Mouse (Mus musculus) midbrain, embryonic 14.5 days (tissue): ENCODE measurements around the gene Rnf151. TPM values are rescaled to one million over a fixed set of nuclear protein-coding genes. Genes with fewer than 3 reads are reported as not detected.

Experiments
- ATAC-seq: fragments of 200-750 bp; cut with Nextera tagmentation; 2 replicates; pipeline ENCODE4 v1.8.0; 2017; ENCODE audit warnings: moderate number of reproducible peaks, moderate library complexity; ENCODE audit not compliant: low FRiP score, low TSS enrichment
- DNase-seq: peaks from one replicate; pipeline ENCODE4 v3.0.0-alpha.2; 2015
- H3K27ac ChIP-seq: fragments of 300-500 bp; sonication (generic); replicated peaks from 2 replicates; pipeline ENCODE4 v1.5.1; 2014; ENCODE audit warnings: mild to moderate bottlenecking, low read depth, low read length, moderate library complexity
- H3K27me3 ChIP-seq: fragments of 300-500 bp; sonication (generic); 2 replicates; pipeline ENCODE4 v1.6.1; 2014; ENCODE audit warnings: low read length, control low read depth, mixed read lengths; ENCODE audit not compliant: control insufficient read depth, insufficient read depth
- H3K36me3 ChIP-seq: fragments of 300-500 bp; sonication (generic); 2 replicates; pipeline ENCODE4 v1.6.1; 2014; ENCODE audit warnings: low read length, control low read depth; ENCODE audit not compliant: control insufficient read depth, insufficient read depth
- H3K4me1 ChIP-seq: fragments of 300-500 bp; sonication (generic); 2 replicates; pipeline ENCODE4 v1.6.1; 2014; ENCODE audit warnings: mild to moderate bottlenecking, antibody characterized with exemption, low read length, control low read depth; ENCODE audit not compliant: control insufficient read depth, insufficient read depth
- H3K4me2 ChIP-seq: fragments of 300-500 bp; sonication (generic); 2 replicates; pipeline ENCODE4 v1.6.1; 2014; ENCODE audit warnings: mild to moderate bottlenecking, low read length, moderate library complexity
- H3K4me3 ChIP-seq: fragments of 300-500 bp; sonication (generic); replicated peaks from 2 replicates; pipeline ENCODE4 v1.5.1; 2014; ENCODE audit warnings: low read depth, low read length
- H3K9ac ChIP-seq: fragments of 300-500 bp; sonication (generic); replicated peaks from 2 replicates; pipeline ENCODE4 v1.6.1; 2014; ENCODE audit warnings: mild to moderate bottlenecking, low read length, moderate library complexity
- H3K9me3 ChIP-seq: fragments of 300-500 bp; sonication (generic); 2 replicates; pipeline ENCODE4 v1.6.1; 2016; ENCODE audit warnings: low read length, control low read depth, mixed read lengths; ENCODE audit not compliant: control insufficient read depth
- WGBS: fragments of 180-500 bp; shearing (Covaris S2); extraction: QIAGEN DNeasy Blood & Tissue Kit; methylation state at CpG from one replicate; pipeline ENCODE4 v1.1.7; 2014; 5-methylcytosine and 5-hydroxymethylcytosine counted together
- polyA plus RNA-seq: library from polyadenylated mRNA; unstranded; fragments of >200 nt; fragmentation: Nextera tagmentation; extraction: Ambion mirVana; gene quantifications from 2 replicates; pipeline ENCODE4 v1.2.1, GENCODE M21; 2014

Rnf151 gene
- polyA plus RNA-seq, 1 experiment from 2014 or later, result 0.32 TPM

- H3K4me1 ChIP-seq, result no peaks in the 10 kb centered on the region
- no peaks in the 10 kb centered on the region for H3K9me3 ChIP-seq
- no peak overlapping the region; the same call in 1 of the 2 replicates for H3K9ac ChIP-seq
- no peak overlapping the region for H3K27ac ChIP-seq
- H3K4me2 ChIP-seq, result no peak overlapping the region
- peaks cover 11% of the 10 kb centered on the region for H3K27me3 ChIP-seq
- peak; percentile 68; the same call in 1 of the 2 replicates for ATAC-seq
- DNase-seq, result peak; percentile 96
- 19% methylated on average over 7 of the region's 7 CpGs for WGBS
- no peak overlapping the region for H3K4me3 ChIP-seq
- no peaks in the 10 kb centered on the region for H3K36me3 ChIP-seq
Measured at GRCm38 (mm10) chr17:24745526-24746497, 27.9 kb upstream of the Rnf151 start.

GRCm38 (mm10) chr17:24744381-24744780 lies 26.5 kb upstream of the Rnf151 start:
- Histone ChIP-seq H3K27ac (no peak overlapping the region), H3K9ac (no peak overlapping the region), H3K27me3 (no peaks in the 10 kb centered on the region), H3K36me3 (no peaks in the 10 kb centered on the region), H3K4me3 (no peak overlapping the region), H3K4me2 (no peak overlapping the region), H3K4me1 (no peaks in the 10 kb centered on the region), H3K9me3 (no peaks in the 10 kb centered on the region)
- 71% methylated on average over 3 of the region's 3 CpGs for WGBS
- DNase-seq (no peak), ATAC-seq (no peak)

DNA sequence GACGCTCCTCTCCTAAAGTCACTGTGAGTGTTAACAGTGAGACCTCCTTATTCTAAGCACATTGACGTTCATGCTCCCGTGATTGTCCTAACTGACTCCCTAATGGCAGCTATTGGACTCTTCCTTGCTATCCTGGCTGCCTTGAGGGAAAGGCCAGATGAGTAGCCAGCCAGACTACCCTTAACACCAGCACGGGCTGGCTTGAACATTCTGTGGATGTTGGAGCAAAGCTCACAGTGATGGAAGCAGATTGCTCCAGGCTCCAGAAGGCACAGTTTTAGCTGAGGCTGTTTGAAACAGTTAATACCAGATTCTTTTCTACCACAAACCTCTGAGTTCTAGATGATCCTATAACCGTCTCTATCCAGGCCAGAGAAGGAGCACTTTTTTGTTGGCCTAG lies 26.0 kb upstream of the Rnf151 start:
- WGBS, result 77% methylated on average over 5 of the region's 5 CpGs
- H3K4me3 ChIP-seq, result no peak overlapping the region
- DNase-seq, result no peak

GRCm38 (mm10) chr17:24742307-24742706 lies 24.4 kb upstream of the Rnf151 start:
- Histone ChIP-seq H3K27me3 (no peaks in the 10 kb centered on the region), H3K4me2 (no peak overlapping the region), H3K4me1 (0 out of 2 replicates have a peak, but pooled peaks cover under 1% of the 10 kb centered on the region), H3K4me3 (no peak overlapping the region), H3K36me3 (no peaks in the 10 kb centered on the region), H3K9ac (no peak overlapping the region), H3K27ac (no peak overlapping the region), H3K9me3 (no peaks in the 10 kb centered on the region)
- WGBS, result 82% methylated on average over 8 of the region's 8 CpGs
- DNase-seq (no peak), ATAC-seq (no peak)

More for the DNA sequence above, 26.0 kb upstream of the Rnf151 start:
- no peaks in the 10 kb centered on the region for H3K36me3 ChIP-seq
- no peaks in the 10 kb centered on the region for H3K9me3 ChIP-seq
- H3K4me1 ChIP-seq, result no peaks in the 10 kb centered on the region
- no peaks in the 10 kb centered on the region for H3K27me3 ChIP-seq
- H3K4me2 ChIP-seq, result no peak overlapping the region
- no peak overlapping the region for H3K9ac ChIP-seq
- no peak overlapping the region for H3K27ac ChIP-seq
- ATAC-seq, result no peak

GRCm38 (mm10) chr17:24739926-24740325 lies 22.1 kb upstream of the Rnf151 start:
- H3K4me3 ChIP-seq, result no peak overlapping the region
- no peaks in the 10 kb centered on the region for H3K9me3 ChIP-seq
- ATAC-seq (no peak), DNase-seq (no peak)
- H3K9ac ChIP-seq, result no peak overlapping the region
- no peaks in the 10 kb centered on the region for H3K36me3 ChIP-seq
- H3K27me3 ChIP-seq, result no peaks in the 10 kb centered on the region
- H3K27ac ChIP-seq, result no peak overlapping the region
- 85% methylated on average over 8 of the region's 8 CpGs for WGBS
- no peak overlapping the region for H3K4me2 ChIP-seq
- H3K4me1 ChIP-seq, result 0 out of 2 replicates have a peak, but pooled peaks cover 6% of the 10 kb centered on the region

- Histone ChIP-seq H3K4me2 (no peak overlapping the region), H3K9ac (no peak overlapping the region)
Measured at GRCm38 (mm10) chr17:24738238-24738637, 20.4 kb upstream of the Rnf151 start.

GRCm38 (mm10) chr17:24737135-24737810 lies 19.4 kb upstream of the Rnf151 start:
- no peaks in the 10 kb centered on the region for H3K9me3 ChIP-seq
- DNase-seq (no peak), ATAC-seq (no peak)
- no peaks in the 10 kb centered on the region for H3K27me3 ChIP-seq
- H3K27ac ChIP-seq, result no peak overlapping the region
- peak overlapping the region; percentile 80 for H3K4me2 ChIP-seq
- 27% methylated on average over 8 of the region's 8 CpGs for WGBS
- peak overlapping the region; percentile 50; the same call in 1 of the 2 replicates for H3K9ac ChIP-seq
- H3K4me3 ChIP-seq, result peak overlapping the region; percentile 48
- H3K36me3 ChIP-seq, result no peaks in the 10 kb centered on the region
- 0 out of 2 replicates have a peak, but pooled peaks cover 6% of the 10 kb centered on the region for H3K4me1 ChIP-seq

More at GRCm38 (mm10) chr17:24738238-24738637, 20.4 kb upstream of the Rnf151 start:
- no peak overlapping the region for H3K27ac ChIP-seq
- no peaks in the 10 kb centered on the region for H3K9me3 ChIP-seq
- ATAC-seq (no peak), DNase-seq (no peak)
- H3K4me1 ChIP-seq, result 0 out of 2 replicates have a peak, but pooled peaks cover 6% of the 10 kb centered on the region
- H3K4me3 ChIP-seq, result no peak overlapping the region
- H3K27me3 ChIP-seq, result no peaks in the 10 kb centered on the region
- WGBS, result 84% methylated on average over 4 of the region's 4 CpGs
- no peaks in the 10 kb centered on the region for H3K36me3 ChIP-seq

GRCm38 (mm10) chr17:24736330-24737051 lies 18.6 kb upstream of the Rnf151 start, which contains the start of gene Msrb1:
Gene Msrb1, plus strand, starts transcription at chr17:24736642.
- peak within 1 kb of the TSS; percentile 48 for H3K4me3 ChIP-seq
- H3K4me2 ChIP-seq, result peak within 1 kb of the TSS; percentile 80
- H3K4me1 ChIP-seq, result 0 out of 2 replicates have a peak, but pooled peaks cover 6% of the 10 kb centered on the region
- H3K27me3 ChIP-seq, result no peaks in the 10 kb centered on the region
- 2% methylated on average over 29 of the region's 29 CpGs for WGBS
- peak within 1 kb of the TSS; percentile 50 for H3K9ac ChIP-seq
- H3K27ac ChIP-seq, result peak within 1 kb of the TSS; percentile 45; the same call in 1 of the 2 replicates
- ATAC-seq (peak; percentile 92), DNase-seq (peak; percentile 95)
- no peaks in the 10 kb centered on the region for H3K36me3 ChIP-seq
- no peaks in the 10 kb centered on the region for H3K9me3 ChIP-seq
